Mouse (Mus musculus) liver, embryonic 14 days (tissue): ENCODE data around the gene Morc3. TPM values are rescaled to one million over a fixed set of nuclear protein-coding genes. Genes with fewer than 3 reads are reported as not detected.

Experiments
- polyA plus RNA-seq: library from polyadenylated mRNA; depleted of rRNA; stranded (reverse); fragments of >200 nt; gene quantifications from 2 replicates; pipeline ENCODE4 v1.2.3, GENCODE M21; 2012; rRNA removed

Gene Morc3
- polyA plus RNA-seq: 12.8 and 15.2 TPM in 2 replicates

GRCm38 (mm10) chr16:93831627-93832395 lies at the start of gene Morc3:
Gene Morc3 (plus strand): TSS chr16:93832121.

GRCm38 (mm10) chr16:93883423-93884085 lies 51.6 kb downstream of the Morc3 start, which contains the start of gene Chaf1b:
Gene Chaf1b (plus strand): TSS chr16:93883901.

Other genes with a start within 250 kb of the Morc3 start
- 3.9 and 4.5 TPM in 2 replicates for gene Setd4, start 228.1 kb upstream of the Morc3 start, polyA plus RNA-seq
- 18.3 and 19.3 TPM in 2 replicates for gene Cbr1, start 226.3 kb upstream of the Morc3 start, polyA plus RNA-seq
- gene Gm5678, start 204.0 kb upstream of the Morc3 start, polyA plus RNA-seq: not detected in 2 replicates
- 0.25 and 0.26 TPM in 2 replicates for gene Cbr3, start 148.9 kb upstream of the Morc3 start, polyA plus RNA-seq
- 10.2 and 12.3 TPM in 2 replicates for gene Dop1b, start 120.2 kb upstream of the Morc3 start, polyA plus RNA-seq
- gene Chaf1b, start 51.8 kb downstream of the Morc3 start, polyA plus RNA-seq: 23.5 and 28.0 TPM in 2 replicates
- gene Cldn14, start 176.7 kb downstream of the Morc3 start, polyA plus RNA-seq: 0.46 and 0.77 TPM in 2 replicates